18 mouse cellular contexts compared by ENCODE assay signal in the genomic region with DNA sequence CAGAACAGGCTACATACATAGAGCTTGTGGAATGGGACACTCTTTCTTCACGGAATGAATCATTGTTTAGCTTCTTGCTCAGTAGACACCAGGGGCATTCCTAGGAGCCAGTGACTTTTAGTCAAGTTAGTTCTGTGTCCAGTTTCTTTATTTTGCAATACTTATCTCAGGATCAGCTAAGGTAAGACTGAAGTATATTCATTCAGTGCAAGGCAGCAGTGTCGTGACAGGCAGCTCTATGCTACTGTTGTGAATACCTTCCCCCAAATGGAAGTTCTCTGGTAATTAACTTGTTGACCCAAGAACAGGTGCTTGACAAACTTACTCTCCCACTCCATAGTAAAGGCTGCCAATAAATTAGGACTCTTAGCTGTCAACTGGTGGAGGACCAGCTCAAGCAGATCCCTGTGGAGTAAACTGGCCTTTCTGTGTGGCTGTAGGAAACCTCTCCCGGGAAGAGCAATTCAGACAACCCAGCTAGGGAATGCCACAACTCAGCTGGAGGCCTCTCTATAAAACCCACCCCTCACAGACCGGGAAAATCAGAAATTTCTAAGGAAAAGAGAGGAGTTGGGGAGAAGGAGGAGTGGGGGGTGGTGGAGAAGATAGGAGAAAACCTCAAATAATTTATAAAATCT.
A peak's percentile ranks its signal among the peaks of the same experiment; 100 is the strongest.
DNase-seq lines count a peak whose midpoint lies in the region; ATAC-seq and TF ChIP-seq lines count a peak whose summit lies in the region.
"Had no signal": no experiment of that assay in that cellular context is flagged by ENCODE, and none has a peak within 500 bp of the region (broad histone marks: within the 10 kb centered on the region; RNA-seq: fewer than 3 reads in every experiment).

No protein-coding gene starts in this region.

- ATAC-seq in hindbrain, postnatal 0 days: no peak
- ATAC-seq in hindbrain, embryonic 14.5 days (ENCODE audit: low FRiP score): no peak
- no peak for ATAC-seq in midbrain, embryonic 16.5 days
- no peak for ATAC-seq in forebrain, embryonic 14.5 days
- ATAC-seq in erythroid progenitor cell, adult 5-6 weeks (replicated peaks; ENCODE audit: low FRiP score, poor library complexity, severe bottlenecking): no peak
- ATAC-seq: CD4-positive, CD25-positive, alpha-beta regulatory T cell, adult 4 months; forebrain, embryonic 13.5 days; midbrain, embryonic 15.5 days had no signal

- no peak overlapping the region for H3K4me3 ChIP-seq in hindbrain, postnatal 0 days (ENCODE audit: low read length)
- no peak overlapping the region for H3K4me3 ChIP-seq in hindbrain, embryonic 14.5 days (replicated peaks; ENCODE audit: low read length)
- no peak overlapping the region for H3K4me3 ChIP-seq in midbrain, embryonic 10.5 days
- no peak overlapping the region for H3K4me3 ChIP-seq in midbrain, embryonic 16.5 days (ENCODE audit: low read depth, low read length)
- no peak overlapping the region for H3K4me3 ChIP-seq in forebrain, embryonic 14.5 days (ENCODE audit: low read depth, low read length)
- H3K4me3 ChIP-seq: embryonic facial prominence, embryonic 13.5 days; forebrain, embryonic 13.5 days; heart, adult 2 months; hindbrain, embryonic 12.5 days; liver, embryonic 15.5 days; midbrain, embryonic 15.5 days; neural tube, embryonic 13.5 days had no signal

- H3K9me3 ChIP-seq in hindbrain, postnatal 0 days (ENCODE audit: low read length): no peaks in the 10 kb centered on the region
- H3K9me3 ChIP-seq in hindbrain, embryonic 14.5 days (ENCODE audit: control insufficient read depth, low read length): no peaks in the 10 kb centered on the region
- H3K9me3 ChIP-seq in midbrain, embryonic 10.5 days (replicated peaks): no peaks in the 10 kb centered on the region
- no peaks in the 10 kb centered on the region for H3K9me3 ChIP-seq in midbrain, embryonic 16.5 days (replicated peaks; ENCODE audit: control insufficient read depth, low read length, poor library complexity, severe bottlenecking)
- H3K9me3 ChIP-seq in forebrain, embryonic 14.5 days (replicated peaks; ENCODE audit: control insufficient read depth, low read length): no peaks in the 10 kb centered on the region
- H3K9me3 ChIP-seq: embryonic facial prominence, embryonic 13.5 days; forebrain, embryonic 13.5 days; hindbrain, embryonic 12.5 days; liver, embryonic 15.5 days; midbrain, embryonic 15.5 days; neural tube, embryonic 13.5 days had no signal

- H3K27me3 ChIP-seq in hindbrain, postnatal 0 days (ENCODE audit: insufficient read depth, low read length): no peaks in the 10 kb centered on the region
- no peaks in the 10 kb centered on the region for H3K27me3 ChIP-seq in hindbrain, embryonic 14.5 days (ENCODE audit: control insufficient read depth, insufficient read depth, low read length)
- H3K27me3 ChIP-seq in midbrain, embryonic 10.5 days (ENCODE audit: low read depth, poor library complexity, severe bottlenecking): no peaks in the 10 kb centered on the region
- H3K27me3 ChIP-seq in midbrain, embryonic 16.5 days (ENCODE audit: control insufficient read depth, insufficient read depth, low read depth, low read length): no peaks in the 10 kb centered on the region
- H3K27me3 ChIP-seq in forebrain, embryonic 14.5 days (replicated peaks; ENCODE audit: control insufficient read depth, insufficient read depth, low read length): no peaks in the 10 kb centered on the region
- H3K27me3 ChIP-seq: embryonic facial prominence, embryonic 13.5 days; forebrain, embryonic 13.5 days; hindbrain, embryonic 12.5 days; liver, embryonic 15.5 days; midbrain, embryonic 15.5 days; neural tube, embryonic 13.5 days had no signal

- H3K9ac ChIP-seq in hindbrain, postnatal 0 days (replicated peaks; ENCODE audit: low read length): no peak overlapping the region
- H3K9ac ChIP-seq in hindbrain, embryonic 14.5 days: no peak overlapping the region
- H3K9ac ChIP-seq in midbrain, embryonic 16.5 days (ENCODE audit: low read depth, low read length): no peak overlapping the region
- H3K9ac ChIP-seq in forebrain, embryonic 14.5 days (ENCODE audit: low read length): no peak overlapping the region
- H3K9ac ChIP-seq: embryonic facial prominence, embryonic 13.5 days; forebrain, embryonic 13.5 days; hindbrain, embryonic 12.5 days; liver, embryonic 15.5 days; midbrain, embryonic 15.5 days; neural tube, embryonic 13.5 days had no signal

- H3K4me1 ChIP-seq in hindbrain, postnatal 0 days (ENCODE audit: insufficient read depth, low read length): peaks cover 12% of the 10 kb centered on the region
- peaks cover 39% of the 10 kb centered on the region for H3K4me1 ChIP-seq in hindbrain, embryonic 14.5 days (replicated peaks; ENCODE audit: control insufficient read depth, insufficient read depth, low read length)
- H3K4me1 ChIP-seq in midbrain, embryonic 10.5 days: peaks cover 61% of the 10 kb centered on the region
- H3K4me1 ChIP-seq in midbrain, embryonic 16.5 days (ENCODE audit: control insufficient read depth, insufficient read depth, low read length): peaks cover 42% of the 10 kb centered on the region
- peaks cover 31% of the 10 kb centered on the region for H3K4me1 ChIP-seq in forebrain, embryonic 14.5 days (ENCODE audit: control insufficient read depth, insufficient read depth, low read length)

- TF ChIP-seq CTCF in hindbrain, postnatal 0 days (IDR thresholded peaks at IDR 0.05; ENCODE audit: low read depth): no peak

- no peaks in the 10 kb centered on the region for H3K36me3 ChIP-seq in hindbrain, postnatal 0 days (ENCODE audit: insufficient read depth, low read length)
- no peaks in the 10 kb centered on the region for H3K36me3 ChIP-seq in hindbrain, embryonic 14.5 days (replicated peaks; ENCODE audit: control insufficient read depth, insufficient read depth)
- no peaks in the 10 kb centered on the region for H3K36me3 ChIP-seq in midbrain, embryonic 10.5 days
- no peaks in the 10 kb centered on the region for H3K36me3 ChIP-seq in midbrain, embryonic 16.5 days (ENCODE audit: control insufficient read depth, insufficient read depth, low read length)
- H3K36me3 ChIP-seq in forebrain, embryonic 14.5 days (ENCODE audit: control insufficient read depth, insufficient read depth, low read length): no peaks in the 10 kb centered on the region
- H3K36me3 ChIP-seq: hindbrain, embryonic 12.5 days; liver, embryonic 15.5 days; midbrain, embryonic 15.5 days; neural tube, embryonic 13.5 days had no signal

- H3K27ac ChIP-seq in hindbrain, postnatal 0 days: 0 out of 2 replicates have a peak overlapping the region, but pooled peaks have one; percentile 26
- H3K27ac ChIP-seq in hindbrain, embryonic 14.5 days: no peak overlapping the region
- H3K27ac ChIP-seq in midbrain, embryonic 10.5 days (replicated peaks): peak overlapping the region; percentile 28; the same call in 1 of the 2 replicates
- H3K27ac ChIP-seq in midbrain, embryonic 16.5 days (ENCODE audit: low read length): no peak overlapping the region
- no peak overlapping the region for H3K27ac ChIP-seq in forebrain, embryonic 14.5 days (ENCODE audit: low read depth, low read length)
- H3K27ac ChIP-seq: forebrain, embryonic 13.5 days; heart, adult 2 months; hindbrain, embryonic 12.5 days; liver, embryonic 15.5 days; macrophage; midbrain, embryonic 15.5 days; neural tube, embryonic 13.5 days had no signal

- 19% methylated on average over 4 of the region's 4 CpGs for WGBS in hindbrain, postnatal 0 days
- whole genome bisulfite sequencing in hindbrain, embryonic 14.5 days: 24% methylated on average over 4 of the region's 4 CpGs
- 18% methylated on average over 4 of the region's 4 CpGs for WGBS in midbrain, embryonic 10.5 days
- 15% methylated on average over 4 of the region's 4 CpGs for WGBS in midbrain, embryonic 16.5 days
- 10% methylated on average over 4 of the region's 4 CpGs for WGBS in forebrain, embryonic 14.5 days

- no peak for DNase-seq in hindbrain, postnatal 0 days (ENCODE audit: low spot score)
- DNase-seq in hindbrain, embryonic 14.5 days (ENCODE audit: low spot score): no peak
- no peak for DNase-seq in midbrain, embryonic 10.5 days (ENCODE audit: low spot score)
- peak; percentile 97 for DNase-seq in fat pad, adult 2 months (ENCODE audit: extremely low read depth, low read depth, low spot score)
- no peak for DNase-seq in forebrain, embryonic 14.5 days (ENCODE audit: low spot score)
- DNase-seq: heart, adult 2 months; kidney, postnatal 10 days; retina, postnatal 1 day had no signal

- H3K4me2 ChIP-seq in hindbrain, postnatal 0 days (ENCODE audit: low read depth, low read length): no peak overlapping the region
- H3K4me2 ChIP-seq in hindbrain, embryonic 14.5 days (replicated peaks): no peak overlapping the region
- H3K4me2 ChIP-seq in midbrain, embryonic 16.5 days (ENCODE audit: low read length): no peak overlapping the region
- H3K4me2 ChIP-seq in forebrain, embryonic 14.5 days (ENCODE audit: low read length): no peak overlapping the region
- H3K4me2 ChIP-seq: embryonic facial prominence, embryonic 13.5 days; forebrain, embryonic 13.5 days; hindbrain, embryonic 12.5 days; liver, embryonic 15.5 days; midbrain, embryonic 15.5 days; neural tube, embryonic 13.5 days had no signal

Comparison
In these comparisons a context has a peak if more than half of its experiments do, and no peak if none do; other contexts are left out.
1. H3K27ac ChIP-seq: peak in hindbrain, postnatal 0 days (single experiment) and midbrain, embryonic 10.5 days (single experiment); none in hindbrain, embryonic 14.5 days (single experiment), midbrain, embryonic 16.5 days (single experiment) and forebrain, embryonic 14.5 days (single experiment).